Mouse (Mus musculus) cerebellum, adult 2 months (tissue): ENCODE data around the gene Syngap1.

Source experiments
- CTCF ChIP-seq: fragments of 200-500 bp; IDR thresholded peaks from 2 replicates; pipeline ENCODE4 v1.5.1; 2011; ENCODE audit warnings: low read depth, mild to moderate bottlenecking, control low read depth, low read length, moderate library complexity, borderline replicate concordance; ENCODE audit not compliant: insufficient read depth
- POLR2A ChIP-seq: fragments of 200-500 bp; IDR thresholded peaks from 2 replicates; pipeline ENCODE4 v1.6.1; 2011; ENCODE audit warnings: low read length, control low read depth, borderline replicate concordance; ENCODE audit not compliant: insufficient read depth

- TF ChIP-seq CTCF (no peak), POLR2A (no peak)
These were observed 40.1 kb upstream of the Syngap1 start for GRCm38 (mm10) chr17:26900916-26901315.
